Mouse (Mus musculus) spleen, postnatal 14 days (tissue): ENCODE measurements around the gene Ice1.
A peak's percentile ranks its signal among the peaks of the same experiment; 100 is the strongest.

ENCODE experiments used
- DNase-seq, 2 experiments: peaks; one replicate each; pipeline ENCODE4 v3.0.0; 2021 to 2022; ENCODE audit warnings: low spot score in 2 of 2

The Ice1 gene

GRCm38 (mm10) chr13:70639639-70640038 is 2.2 kb upstream of the Ice1 start:
- no peak for DNase-seq

DNA sequence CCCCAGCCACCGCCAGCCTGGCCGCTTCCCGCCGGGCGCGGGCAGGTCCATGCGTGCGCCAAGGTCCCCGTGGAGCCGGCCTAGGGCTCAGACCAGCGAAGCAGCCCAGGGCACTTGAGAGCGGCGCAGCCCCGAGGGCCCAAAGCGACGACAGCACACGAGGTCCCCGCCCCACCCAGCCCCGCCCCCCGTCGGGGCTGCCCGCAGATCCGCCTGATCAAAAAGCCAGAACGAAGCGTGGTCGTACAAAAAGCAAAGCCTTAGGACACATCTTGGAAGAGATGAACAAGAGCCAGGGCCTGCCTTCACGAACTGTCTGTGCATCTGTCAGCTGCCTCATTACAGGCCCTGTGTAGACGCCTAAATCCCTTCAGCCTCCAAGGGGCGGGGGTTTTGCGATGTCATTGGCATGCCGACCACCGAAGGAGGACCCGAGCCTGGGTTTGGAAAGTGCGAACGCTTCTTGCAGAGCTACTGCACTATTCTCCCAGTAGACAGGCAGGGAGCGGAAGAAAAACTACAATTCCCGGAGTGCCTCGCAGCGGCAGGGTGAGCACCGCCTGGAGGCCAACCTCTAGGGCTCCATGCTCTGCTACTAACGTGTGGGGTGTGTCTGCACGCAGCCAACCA is 343 bp upstream of the Ice1 start:
- peak; percentile 69 to 75 for DNase-seq

DNA sequence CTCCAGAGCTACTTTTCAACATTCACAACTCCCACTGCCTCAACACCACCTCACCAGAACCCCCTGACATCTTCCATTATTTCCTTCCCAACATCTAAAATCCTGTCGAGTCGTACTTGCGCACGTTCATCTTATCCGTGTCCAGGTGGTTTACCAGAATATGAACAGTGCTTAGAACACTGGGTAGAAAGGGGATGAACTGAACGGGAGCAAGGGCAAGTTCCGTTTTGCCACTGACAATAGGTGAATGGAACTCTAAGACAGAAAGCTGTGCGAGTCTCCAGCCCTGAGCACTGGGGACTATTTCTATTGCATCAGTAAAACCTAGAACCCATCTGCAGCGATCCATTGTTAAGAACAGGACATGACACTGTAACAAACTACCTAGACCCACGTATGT is 728 bp downstream of the Ice1 start:
- DNase-seq: no peak

GRCm38 (mm10) chr13:70635591-70635990 is 1.8 kb downstream of the Ice1 start:
- no peak for DNase-seq

GRCm38 (mm10) chr13:70626416-70626815 is 11.0 kb downstream of the Ice1 start:
- no peak for DNase-seq

- DNase-seq: no peak
Observed at GRCm38 (mm10) chr13:70625665-70626064, 11.8 kb downstream of the Ice1 start.

DNA sequence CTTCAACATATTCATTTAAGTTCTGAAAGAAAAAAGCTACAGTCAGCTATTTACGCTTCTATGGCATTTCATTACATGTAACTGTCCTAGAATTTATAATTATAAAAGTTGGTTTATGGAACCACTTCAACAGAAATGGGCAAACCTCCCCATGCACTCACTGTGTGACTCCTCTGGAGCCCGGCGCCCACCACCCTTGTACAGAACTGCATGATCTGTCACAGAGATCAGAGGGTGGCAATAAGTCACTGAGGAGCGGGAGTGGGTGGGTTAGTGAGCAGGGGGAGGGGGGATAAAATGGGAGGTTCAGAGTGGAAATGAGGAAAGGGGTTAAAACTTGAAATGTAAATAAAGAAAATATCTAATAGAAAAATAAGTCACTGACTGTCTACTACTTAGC is 13.0 kb downstream of the Ice1 start:
- DNase-seq: no peak

DNA sequence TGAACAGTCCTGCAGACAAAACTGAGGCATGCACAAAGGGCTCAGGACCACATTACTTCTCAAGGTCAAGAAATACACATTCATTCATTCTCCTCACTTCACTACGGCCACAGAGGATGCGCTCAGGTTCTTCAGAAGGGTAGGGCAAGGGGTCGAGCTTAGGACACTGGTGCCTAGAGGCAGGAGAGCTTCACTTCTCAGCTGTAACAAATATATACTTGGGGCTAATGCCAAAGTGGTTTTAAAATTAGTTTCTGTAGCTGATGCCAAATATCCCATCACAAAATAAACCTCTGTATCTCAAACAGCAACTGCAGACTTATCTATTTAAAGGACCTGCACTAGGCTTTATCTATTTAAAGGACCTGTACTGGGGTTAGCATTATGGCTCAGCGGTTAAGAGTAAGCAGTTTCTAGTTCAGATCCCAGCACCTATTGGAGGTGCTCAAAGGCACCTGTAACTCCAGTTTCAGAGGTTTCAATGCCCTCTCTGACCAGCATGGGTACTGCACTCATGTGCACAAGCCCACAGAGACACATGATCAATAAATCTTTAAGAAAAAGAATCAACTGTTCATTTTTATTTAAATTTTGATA is 14.9 kb downstream of the Ice1 start:
- no peak for DNase-seq

- DNase-seq: no peak
Observed at GRCm38 (mm10) chr13:70621509-70621908, 15.9 kb downstream of the Ice1 start.

DNA sequence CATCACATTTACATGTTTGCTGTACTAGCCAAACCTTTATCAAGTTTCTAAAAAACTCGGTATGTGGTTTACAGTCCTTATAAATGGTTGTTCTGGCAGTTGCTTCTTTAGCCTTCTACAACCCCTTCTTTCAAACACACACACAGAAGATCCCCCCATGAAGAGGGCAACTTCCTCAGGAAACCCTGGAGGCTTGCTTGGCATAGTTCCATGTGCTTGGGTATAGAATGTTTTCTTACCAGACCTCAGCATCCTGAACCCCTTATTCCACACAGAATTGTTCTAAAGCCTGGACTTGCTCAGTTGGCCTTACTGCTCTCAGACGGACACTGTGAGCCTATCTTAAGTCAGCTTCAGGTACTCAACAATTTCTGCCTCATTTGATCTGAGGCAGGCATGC is 24.6 kb downstream of the Ice1 start:
- DNase-seq: no peak

DNA sequence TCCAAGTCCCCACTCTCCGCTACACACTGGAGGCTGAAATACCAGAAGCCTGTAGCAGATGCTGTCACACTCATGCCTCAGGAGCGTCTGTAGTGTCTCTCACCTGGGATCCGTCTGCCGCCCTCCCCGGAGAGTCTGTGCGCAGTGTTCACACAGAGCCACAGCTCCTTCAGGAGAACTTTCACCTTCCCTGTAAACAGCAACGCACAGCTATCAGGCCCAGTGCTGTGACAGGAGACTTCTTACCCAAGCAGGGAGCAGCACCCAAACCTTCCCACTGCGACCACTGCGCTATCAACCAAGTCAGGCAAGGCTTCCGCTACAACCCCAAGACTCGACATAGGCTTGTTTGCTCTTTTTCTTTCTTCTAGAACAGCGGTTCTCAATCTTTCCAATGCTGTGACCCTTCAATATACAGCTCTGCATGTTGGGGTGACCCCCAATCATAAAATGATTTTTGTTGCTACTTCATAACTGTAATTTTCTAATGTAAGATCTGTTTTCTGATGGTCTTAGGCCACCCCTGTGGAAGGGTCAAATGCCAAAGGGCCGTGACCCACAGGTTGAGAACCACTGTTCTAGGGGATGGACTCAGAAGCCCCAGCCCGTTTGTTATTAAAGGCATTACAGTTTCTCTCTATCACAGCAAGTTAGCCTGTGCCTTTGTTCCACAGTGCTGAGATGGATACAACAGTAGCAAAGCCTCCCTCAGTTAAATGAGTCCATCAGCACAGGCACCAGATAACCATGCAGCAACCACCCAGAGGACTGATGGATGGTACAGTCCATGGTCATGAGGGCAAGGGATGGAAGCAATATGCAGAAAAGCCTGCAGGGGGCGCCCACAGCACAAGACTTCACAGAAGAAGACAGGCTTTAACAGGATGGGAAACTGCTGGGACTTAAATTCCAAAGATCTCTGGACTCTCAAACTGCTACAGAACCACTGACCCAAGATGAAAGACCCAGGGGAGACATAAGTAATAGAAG is 26.7 kb downstream of the Ice1 start:
- peak; percentile 25 to 33 for DNase-seq

- DNase-seq: no peak
Observed at GRCm38 (mm10) chr13:70609632-70610031, 27.8 kb downstream of the Ice1 start.

DNA sequence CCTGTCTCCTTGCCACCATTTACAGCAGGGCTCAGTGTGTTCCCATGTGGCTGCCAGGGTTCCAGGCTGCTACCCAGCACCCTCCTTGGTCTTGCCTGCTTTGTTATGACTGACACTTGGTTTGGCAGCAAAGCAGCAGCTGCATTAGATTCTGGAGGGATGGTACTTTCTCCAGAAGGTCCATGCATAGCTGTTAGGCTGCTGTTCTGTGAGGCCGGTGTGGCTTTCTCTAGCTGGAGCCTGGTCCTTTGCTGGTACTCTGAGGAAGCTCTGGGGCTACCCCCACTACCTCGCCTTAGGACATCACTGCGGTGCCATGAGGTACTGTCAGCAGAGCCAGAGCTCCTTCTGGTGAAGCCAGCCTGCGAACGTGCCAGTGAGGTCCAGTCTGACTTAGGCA is 32.1 kb downstream of the Ice1 start:
- no peak for DNase-seq

- no peak for DNase-seq
Observed at GRCm38 (mm10) chr13:70604723-70605122, 32.7 kb downstream of the Ice1 start.

- no peak for DNase-seq
Observed at GRCm38 (mm10) chr13:70601566-70601965, 35.9 kb downstream of the Ice1 start.

DNA sequence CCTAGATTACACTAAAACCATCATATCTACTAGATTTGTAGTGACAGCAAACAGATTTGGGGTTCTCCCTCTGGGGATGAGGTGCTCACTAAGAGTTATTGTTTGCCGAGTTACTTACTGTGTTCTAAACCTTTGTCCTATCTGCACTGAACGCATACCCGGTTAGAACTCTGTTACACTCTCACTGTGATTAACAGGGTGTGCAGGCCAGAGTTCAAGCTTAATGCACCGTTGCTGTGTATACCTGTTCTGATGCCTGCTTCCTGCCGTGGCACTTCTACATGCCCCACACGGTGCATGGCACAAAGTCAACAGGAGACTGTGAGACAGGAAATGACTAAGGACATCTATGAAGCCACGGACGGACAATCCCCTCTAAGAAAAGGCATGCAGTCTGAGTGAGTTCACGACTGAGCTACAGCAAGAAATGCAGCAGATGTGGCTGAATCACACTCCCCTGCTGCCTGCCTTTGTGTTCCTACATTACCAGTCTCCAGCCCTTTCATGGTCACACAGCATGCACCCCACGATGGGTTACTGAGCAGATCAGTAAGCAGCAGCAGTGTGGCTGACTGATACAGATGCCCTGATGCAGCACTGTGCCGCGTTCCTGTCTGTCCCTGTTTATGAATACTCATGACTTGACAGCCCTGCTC is 37.3 kb downstream of the Ice1 start:
- DNase-seq: no peak

DNA sequence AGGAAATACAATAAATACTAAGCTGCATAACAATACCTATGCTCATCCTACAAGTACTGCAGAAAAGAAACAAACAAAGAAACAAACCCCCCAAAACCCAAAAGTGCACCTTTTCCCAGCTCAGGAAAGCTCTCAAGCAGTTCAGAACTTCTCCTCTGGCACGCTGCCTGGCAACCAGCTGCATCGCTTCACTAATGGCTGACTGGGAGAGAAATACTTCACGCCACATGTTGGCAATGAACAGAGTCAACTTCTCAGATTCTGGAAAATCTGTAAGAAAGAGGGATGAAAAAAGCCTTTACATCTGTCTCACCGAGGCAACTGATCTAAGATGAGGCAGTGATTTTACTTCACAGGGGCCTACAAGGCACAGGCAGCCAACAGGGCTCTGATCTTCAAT is 38.5 kb downstream of the Ice1 start:
- DNase-seq: no peak

DNA sequence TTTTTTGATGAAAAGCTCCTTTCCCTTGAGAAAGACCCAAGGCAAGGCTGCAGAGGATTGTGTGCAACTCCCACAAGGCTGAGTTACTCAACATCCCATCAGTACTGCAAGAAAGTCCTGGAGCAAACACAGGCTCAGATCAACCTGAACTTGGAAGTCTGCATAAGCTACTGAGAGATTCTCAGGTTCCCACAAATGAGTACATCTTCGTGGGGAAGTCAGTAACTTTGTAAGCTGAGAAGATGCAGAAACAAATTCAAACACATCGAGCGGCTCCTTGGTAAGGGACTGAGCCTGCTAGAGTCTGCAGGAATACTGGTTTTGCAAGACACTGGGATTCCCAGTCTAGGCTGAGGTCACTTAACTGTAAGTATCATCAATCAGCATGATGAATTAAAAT is 40.5 kb downstream of the Ice1 start:
- no peak for DNase-seq

DNA sequence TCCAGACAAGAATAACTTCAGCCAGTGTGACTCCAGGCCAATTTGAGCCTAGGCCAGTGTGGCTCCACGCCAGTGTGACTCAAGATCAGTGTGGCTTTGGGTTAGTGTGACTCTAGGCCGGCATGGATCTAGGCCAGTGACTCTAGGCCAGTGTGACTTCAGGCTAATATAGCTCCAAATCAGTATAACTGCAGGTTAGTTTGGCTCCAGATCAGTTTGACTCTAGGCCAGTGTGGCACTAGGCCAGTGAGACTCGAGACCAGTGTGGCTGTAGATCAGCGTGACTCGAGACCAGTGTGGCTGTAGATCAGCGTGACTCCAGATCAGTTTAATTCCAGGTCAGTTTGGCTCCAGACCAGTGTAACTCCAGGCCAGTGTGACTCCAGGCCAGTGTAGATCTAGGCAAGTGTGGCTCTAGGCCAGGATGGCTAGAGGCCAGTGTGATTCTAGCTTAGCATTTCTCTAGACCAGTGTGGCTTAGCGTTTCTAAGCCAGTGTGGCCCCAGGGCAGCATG is 47.1 kb downstream of the Ice1 start:
- DNase-seq: no peak

- peak in 1 of 2 experiments; percentile 15 for DNase-seq
Observed at GRCm38 (mm10) chr13:70586969-70587368, 50.5 kb downstream of the Ice1 start.

GRCm38 (mm10) chr13:70582517-70582916 is 54.9 kb downstream of the Ice1 start:
- no peak for DNase-seq

DNA sequence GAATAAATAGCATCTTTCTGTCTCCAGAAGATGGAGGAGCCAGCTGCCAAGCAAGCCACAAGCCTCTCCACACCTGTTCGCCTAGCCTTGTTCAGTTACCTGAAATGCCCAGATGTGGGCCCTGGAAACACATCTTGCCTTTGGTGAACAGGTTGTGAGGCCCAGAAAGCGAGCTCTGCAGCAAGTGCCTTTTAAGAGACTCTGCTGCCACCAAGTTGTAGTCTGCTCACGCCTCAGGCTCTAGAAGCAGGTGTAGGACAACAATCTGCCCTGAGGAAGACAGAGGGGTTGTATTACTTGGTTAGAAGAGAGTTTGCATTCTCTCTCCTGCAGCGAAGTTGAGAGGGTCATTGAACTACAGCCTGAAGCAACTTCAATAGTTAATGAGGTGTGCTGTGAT is 55.9 kb downstream of the Ice1 start:
- DNase-seq: no peak
